Mouse (Mus musculus) heart, postnatal 0 days (tissue): ENCODE results near the gene Nxpe3.

Experiments used
- CTCF ChIP-seq: IDR thresholded peaks from 2 replicates; pipeline ENCODE4 v1.5.1; 2016; ENCODE audit warnings: antibody characterized with exemption, control low read depth, low read depth
- EP300 ChIP-seq: IDR thresholded peaks from 2 replicates; pipeline ENCODE4 v1.6.1; 2016; ENCODE audit warnings: antibody characterized with exemption, low read depth

DNA sequence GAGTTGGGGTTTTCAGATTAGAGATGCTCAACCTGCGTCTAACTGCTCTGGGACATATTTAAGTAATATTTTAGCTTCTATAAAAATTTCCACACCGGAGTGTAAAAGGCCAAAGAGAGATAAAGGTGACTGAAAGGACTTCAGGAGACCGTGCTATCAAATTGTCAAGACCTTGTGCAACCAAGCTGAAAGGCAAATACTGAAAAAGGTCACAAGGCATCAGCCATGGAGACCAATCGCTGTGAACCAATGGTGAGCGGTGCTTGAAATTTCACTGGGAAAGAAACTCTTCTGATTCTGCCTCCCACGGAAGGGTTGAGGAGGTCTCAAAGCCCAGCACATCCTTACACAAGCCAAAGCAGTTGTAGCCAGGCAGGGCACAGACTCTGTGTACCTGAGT lies 53.6 kb downstream of the Nxpe3 start:
- TF ChIP-seq EP300: no peak
- TF ChIP-seq CTCF: no peak
